Mouse (Mus musculus) hindbrain, embryonic 14.5 days (tissue): ENCODE measurements around the gene Eif5. TPM values are rescaled to one million over a fixed set of nuclear protein-coding genes. Genes with fewer than 3 reads are reported as not detected.

ENCODE experiments used
- ATAC-seq: fragments of 200-750 bp; cut with Nextera tagmentation; 2 replicates; pipeline ENCODE4 v1.8.0; 2017; ENCODE audit warnings: moderate number of reproducible peaks, mild to moderate bottlenecking, moderate TSS enrichment, moderate library complexity; ENCODE audit not compliant: low FRiP score
- DNase-seq: peaks from one replicate; pipeline ENCODE4 v3.0.0-alpha.2; 2015; ENCODE audit warnings: low spot score
- H3K27ac ChIP-seq: fragments of 300-500 bp; sonication (generic); 2 replicates; pipeline ENCODE4 v1.5.1; 2014; ENCODE audit warnings: mild to moderate bottlenecking, moderate library complexity
- H3K27me3 ChIP-seq: fragments of 300-500 bp; sonication (generic); 2 replicates; pipeline ENCODE4 v1.6.1; 2014; ENCODE audit warnings: mild to moderate bottlenecking, low read length, mixed read lengths; ENCODE audit not compliant: control insufficient read depth, insufficient read depth
- H3K36me3 ChIP-seq: fragments of 300-500 bp; sonication (generic); replicated peaks from 2 replicates; pipeline ENCODE4 v1.6.1; 2014; ENCODE audit not compliant: control insufficient read depth, insufficient read depth
- H3K4me1 ChIP-seq: fragments of 300-500 bp; sonication (generic); replicated peaks from 2 replicates; pipeline ENCODE4 v1.6.1; 2014; ENCODE audit warnings: antibody characterized with exemption, low read length, mixed read lengths; ENCODE audit not compliant: control insufficient read depth, insufficient read depth
- H3K4me2 ChIP-seq: fragments of 300-500 bp; sonication (generic); replicated peaks from 2 replicates; pipeline ENCODE4 v1.6.1; 2014; ENCODE audit warnings: mild to moderate bottlenecking, moderate library complexity
- H3K4me3 ChIP-seq: fragments of 300-500 bp; sonication (generic); replicated peaks from 2 replicates; pipeline ENCODE4 v1.5.1; 2014; ENCODE audit warnings: mild to moderate bottlenecking, low read length
- H3K9ac ChIP-seq: fragments of 300-500 bp; sonication (generic); 2 replicates; pipeline ENCODE4 v1.6.1; 2014
- H3K9me3 ChIP-seq: fragments of 300-500 bp; sonication (generic); 2 replicates; pipeline ENCODE4 v1.6.1; 2016; ENCODE audit warnings: low read length; ENCODE audit not compliant: control insufficient read depth
- WGBS: fragments of 180-500 bp; shearing (Covaris S2); extraction: QIAGEN DNeasy Blood & Tissue Kit; methylation state at CpG from one replicate; pipeline ENCODE4 v1.1.7; 2014; 5-methylcytosine and 5-hydroxymethylcytosine counted together
- polyA plus RNA-seq: library from polyadenylated mRNA; unstranded; fragments of >200 nt; fragmentation: Nextera tagmentation; extraction: Ambion mirVana; gene quantifications from 2 replicates; pipeline ENCODE4 v1.2.1, GENCODE M21; 2014

The Eif5 gene
- polyA plus RNA-seq, 1 experiment from 2014 or later: 543 TPM

GRCm38 (mm10) chr12:111517901-111518300 lies 19.9 kb upstream of the Eif5 start:
- Histone ChIP-seq H3K9me3 (peaks cover 11% of the 10 kb centered on the region; the same call in 1 of the 2 replicates), H3K4me3 (no peak overlapping the region), H3K27ac (no peak overlapping the region), H3K4me2 (no peak overlapping the region), H3K36me3 (no peaks in the 10 kb centered on the region), H3K4me1 (no peaks in the 10 kb centered on the region), H3K9ac (no peak overlapping the region), H3K27me3 (no peaks in the 10 kb centered on the region)
- WGBS: 75% methylated on average over 4 of the region's 4 CpGs
- DNase-seq: no peak
- ATAC-seq: no peak

- no peaks in the 10 kb centered on the region for H3K36me3 ChIP-seq
- WGBS: 91% methylated on average over 9 of the region's 9 CpGs
- DNase-seq: no peak
- no peak overlapping the region for H3K27ac ChIP-seq
- H3K27me3 ChIP-seq: no peaks in the 10 kb centered on the region
- H3K9ac ChIP-seq: no peak overlapping the region
- no peaks in the 10 kb centered on the region for H3K4me1 ChIP-seq
- no peak overlapping the region for H3K4me2 ChIP-seq
- ATAC-seq: no peak
- H3K9me3 ChIP-seq: peaks cover 11% of the 10 kb centered on the region; the same call in 1 of the 2 replicates
- no peak overlapping the region for H3K4me3 ChIP-seq
Observed at GRCm38 (mm10) chr12:111518391-111518790, 19.4 kb upstream of the Eif5 start.

GRCm38 (mm10) chr12:111519821-111520220 lies 18.0 kb upstream of the Eif5 start:
- WGBS: 77% methylated on average over 5 of the region's 5 CpGs
- no peak overlapping the region for H3K4me3 ChIP-seq
- no peaks in the 10 kb centered on the region for H3K4me1 ChIP-seq
- DNase-seq (no peak), ATAC-seq (no peak)
- H3K4me2 ChIP-seq: no peak overlapping the region
- no peak overlapping the region for H3K9ac ChIP-seq
- H3K9me3 ChIP-seq: peaks cover 11% of the 10 kb centered on the region; the same call in 1 of the 2 replicates
- no peaks in the 10 kb centered on the region for H3K36me3 ChIP-seq
- H3K27ac ChIP-seq: no peak overlapping the region
- no peaks in the 10 kb centered on the region for H3K27me3 ChIP-seq

- 89% methylated on average over 2 of the region's 2 CpGs for WGBS
- DNase-seq (no peak), ATAC-seq (no peak)
- Histone ChIP-seq H3K9me3 (peaks cover 11% of the 10 kb centered on the region; the same call in 1 of the 2 replicates), H3K9ac (no peak overlapping the region), H3K4me2 (no peak overlapping the region), H3K27ac (no peak overlapping the region), H3K36me3 (no peaks in the 10 kb centered on the region), H3K27me3 (no peaks in the 10 kb centered on the region), H3K4me3 (no peak overlapping the region), H3K4me1 (no peaks in the 10 kb centered on the region)
Observed at GRCm38 (mm10) chr12:111520994-111521393, 16.8 kb upstream of the Eif5 start.

- Histone ChIP-seq H3K4me1 (no peaks in the 10 kb centered on the region), H3K36me3 (no peaks in the 10 kb centered on the region), H3K27me3 (no peaks in the 10 kb centered on the region), H3K9me3 (peaks cover 11% of the 10 kb centered on the region; the same call in 1 of the 2 replicates), H3K9ac (no peak overlapping the region), H3K4me3 (no peak overlapping the region), H3K4me2 (no peak overlapping the region), H3K27ac (no peak overlapping the region)
- no peak for DNase-seq
- ATAC-seq: no peak
- 65% methylated on average over 1 of the region's 1 CpGs for WGBS
Observed at GRCm38 (mm10) chr12:111524469-111524868, 13.3 kb upstream of the Eif5 start.

GRCm38 (mm10) chr12:111524883-111525282 lies 12.9 kb upstream of the Eif5 start:
- ATAC-seq (no peak), DNase-seq (no peak)
- Histone ChIP-seq H3K4me2 (no peak overlapping the region), H3K4me1 (no peaks in the 10 kb centered on the region), H3K4me3 (no peak overlapping the region), H3K9me3 (peaks cover 11% of the 10 kb centered on the region; the same call in 1 of the 2 replicates), H3K9ac (no peak overlapping the region), H3K27me3 (no peaks in the 10 kb centered on the region), H3K27ac (no peak overlapping the region), H3K36me3 (no peaks in the 10 kb centered on the region)
- 90% methylated on average over 3 of the region's 3 CpGs for WGBS

GRCm38 (mm10) chr12:111527643-111528281 lies 10.1 kb upstream of the Eif5 start:
- Histone ChIP-seq H3K27me3 (no peaks in the 10 kb centered on the region), H3K4me1 (no peaks in the 10 kb centered on the region), H3K27ac (no peak overlapping the region), H3K9ac (no peak overlapping the region), H3K9me3 (no peaks in the 10 kb centered on the region), H3K4me3 (no peak overlapping the region), H3K36me3 (no peaks in the 10 kb centered on the region), H3K4me2 (no peak overlapping the region)
- ATAC-seq: no peak
- WGBS: 63% methylated on average over 8 of the region's 8 CpGs
- DNase-seq: no peak

- Histone ChIP-seq H3K36me3 (no peaks in the 10 kb centered on the region), H3K27me3 (no peaks in the 10 kb centered on the region), H3K9me3 (no peaks in the 10 kb centered on the region), H3K27ac (no peak overlapping the region), H3K4me1 (no peaks in the 10 kb centered on the region), H3K4me2 (no peak overlapping the region), H3K4me3 (no peak overlapping the region), H3K9ac (no peak overlapping the region)
- DNase-seq: no peak
- WGBS: 21% methylated on average over 8 of the region's 8 CpGs
- ATAC-seq: no peak
Observed at GRCm38 (mm10) chr12:111529192-111529591, 8.6 kb upstream of the Eif5 start.

- no peaks in the 10 kb centered on the region for H3K27me3 ChIP-seq
- no peak overlapping the region for H3K4me2 ChIP-seq
- H3K36me3 ChIP-seq: no peaks in the 10 kb centered on the region
- no peak overlapping the region for H3K9ac ChIP-seq
- peaks cover 5% of the 10 kb centered on the region; the same call in 1 of the 2 replicates for H3K4me1 ChIP-seq
- H3K27ac ChIP-seq: no peak overlapping the region
- no peaks in the 10 kb centered on the region for H3K9me3 ChIP-seq
- H3K4me3 ChIP-seq: no peak overlapping the region
- no peak for ATAC-seq
- DNase-seq: no peak
- WGBS: 71% methylated on average over 11 of the region's 11 CpGs
Observed at GRCm38 (mm10) chr12:111533096-111533794, 4.6 kb upstream of the Eif5 start.
